Mouse (Mus musculus): ENCODE data around the gene Ear14. TPM values are rescaled to one million over a fixed set of nuclear protein-coding genes. Genes with fewer than 3 reads are reported as not detected.
"Not testable (repeated sequence)": the region's sequence is repeated elsewhere in the genome, so short reads cannot be mapped to it uniquely, and the experiment has no call there.

Gene Ear14
- total RNA-seq (2021), result not detected
- long read RNA-seq, experiment 1, result 0 reads
- long read RNA-seq, experiment 2, result 0 reads

DNA sequence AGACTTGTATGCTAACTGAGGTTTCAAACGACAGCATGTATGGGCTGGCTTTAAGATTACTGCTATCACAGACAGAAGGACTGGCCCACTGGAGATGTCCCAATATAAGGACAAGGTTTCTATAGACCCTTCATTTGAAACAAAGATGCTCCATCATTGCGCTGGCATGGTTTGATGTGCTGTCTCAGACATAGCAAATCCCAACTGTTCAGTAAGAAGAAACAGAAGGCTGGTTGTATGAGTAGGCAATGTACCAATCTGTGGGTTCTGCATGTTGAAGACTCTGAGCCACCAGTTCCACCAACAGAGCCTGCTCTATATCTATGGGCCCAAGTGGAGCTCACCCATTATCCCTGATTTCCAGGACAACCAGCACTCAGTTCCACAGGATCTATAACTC is at the start of gene Ear14:
Ear14 (plus strand) TSS at position 277 of the 400 bp plus-strand sequence.
- no peak for DNase-seq (ENCODE audit: low spot score in 2 of 2)

DNA sequence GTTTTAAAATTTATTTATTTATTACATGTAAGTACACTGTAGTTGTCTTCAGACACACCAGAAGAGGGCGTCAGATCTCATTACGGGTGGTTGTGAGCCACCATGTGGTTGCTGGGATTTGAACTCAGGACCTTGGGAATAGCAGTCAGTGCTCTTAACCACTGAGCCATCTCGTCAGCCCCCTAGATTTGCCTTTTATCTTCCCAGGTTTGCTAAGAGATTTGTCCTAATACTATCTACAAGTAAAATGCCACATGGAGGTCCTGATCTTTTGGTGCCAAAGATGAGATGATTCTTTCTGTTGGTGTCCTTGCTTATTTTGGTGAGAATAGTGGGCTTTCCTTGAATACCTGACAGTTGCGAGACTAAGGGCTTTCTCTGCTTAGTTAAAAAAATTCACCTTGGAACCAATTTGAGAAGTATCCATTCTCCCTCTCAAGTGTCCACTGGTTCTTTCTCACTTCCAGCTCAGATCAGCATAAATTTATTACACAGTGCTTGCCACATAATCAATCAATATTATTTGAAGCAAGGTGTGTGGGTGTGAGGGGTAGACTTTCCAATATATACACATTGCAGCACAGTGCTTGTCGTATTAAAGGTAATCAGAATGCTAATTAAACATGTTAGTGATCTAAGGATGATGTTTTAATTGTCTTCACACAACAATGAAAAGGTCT is 47.0 kb upstream of the Ear14 start:
- DNase-seq (ENCODE audit: low spot score in 2 of 2), result no peak

DNA sequence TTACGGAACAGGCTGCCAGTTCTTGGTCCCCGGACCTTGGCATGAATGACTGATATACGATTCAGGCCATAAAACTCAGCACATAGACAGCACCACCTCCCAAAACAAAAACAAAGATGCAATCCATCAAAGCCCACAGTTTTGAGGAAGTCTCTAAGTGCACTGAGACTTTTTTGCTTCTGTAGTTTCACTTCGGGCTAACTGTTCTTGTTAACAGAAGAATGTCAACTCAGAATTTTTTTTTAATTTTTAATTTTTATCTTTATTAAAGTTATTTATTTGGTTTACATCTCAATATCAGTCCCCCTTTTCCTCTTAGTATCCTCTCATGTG is 46.5 kb upstream of the Ear14 start:
- no peak for DNase-seq (ENCODE audit: low spot score in 2 of 2)

DNA sequence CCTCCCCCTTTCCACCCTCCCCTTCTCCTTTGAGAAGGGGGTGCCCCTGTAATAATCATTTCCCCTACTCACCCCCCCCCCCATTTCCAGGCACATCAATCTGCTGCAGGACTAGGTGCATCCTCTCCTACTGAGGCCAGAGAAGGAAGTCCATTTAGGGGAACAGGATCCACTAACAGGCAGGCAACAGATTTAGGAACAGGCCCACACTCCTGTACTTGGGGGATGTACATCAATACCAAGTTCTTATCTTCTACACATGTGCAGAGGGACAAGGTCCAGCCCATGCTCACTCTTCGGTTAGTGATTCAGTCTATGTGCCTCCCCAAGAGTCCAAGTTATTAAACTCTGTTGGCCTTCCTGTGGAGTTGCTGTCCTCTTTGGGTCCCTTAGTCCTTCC is 46.1 kb upstream of the Ear14 start:
- DNase-seq (ENCODE audit: low spot score in 2 of 2), result no peak

DNA sequence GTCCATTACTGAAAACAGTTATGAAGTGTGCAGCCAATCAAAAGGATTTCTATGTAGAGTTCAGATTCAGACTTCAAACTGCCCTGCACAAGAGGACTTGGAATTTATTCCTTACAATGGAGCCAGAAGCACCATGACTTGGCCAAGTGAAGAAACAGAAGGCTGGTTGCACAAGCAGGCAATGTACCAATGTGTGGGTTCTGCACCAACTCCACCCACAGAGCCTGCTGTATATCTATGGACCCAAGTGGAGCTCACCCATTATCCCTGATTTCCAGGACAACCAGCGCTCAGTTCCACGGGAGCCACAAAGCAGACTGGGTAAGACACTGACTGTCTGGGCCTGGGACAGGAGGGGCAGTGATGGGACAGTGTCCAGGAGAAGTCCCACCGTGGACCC is 41.2 kb upstream of the Ear14 start, which contains the start of gene Rnase2b:
Rnase2b (plus strand) TSS at position 285 of the 400 bp plus-strand sequence.
- DNase-seq (ENCODE audit: low spot score in 2 of 2), result peak in 1 of 2 experiments; percentile 13

DNA sequence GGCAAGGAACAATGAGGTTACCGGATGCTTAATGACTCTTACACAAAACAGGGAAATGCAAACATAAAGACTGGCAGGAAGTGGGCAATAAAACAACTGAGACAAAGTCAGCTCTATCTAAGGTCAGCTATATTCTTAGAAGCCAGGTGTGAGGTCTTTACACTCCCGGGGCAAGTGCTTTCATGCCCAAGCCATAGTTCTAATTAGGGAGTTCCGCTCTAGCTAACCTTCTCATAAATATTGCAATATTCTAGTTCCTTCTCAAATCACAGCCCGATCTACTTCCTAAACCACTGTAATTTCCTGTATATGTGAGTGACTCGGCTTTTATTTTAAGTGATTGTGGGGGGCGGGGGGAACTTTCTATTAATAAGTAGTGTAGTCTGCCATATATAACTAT is 39.9 kb upstream of the Ear14 start:
- DNase-seq (ENCODE audit: low spot score in 2 of 2), result not testable (repeated sequence)

DNA sequence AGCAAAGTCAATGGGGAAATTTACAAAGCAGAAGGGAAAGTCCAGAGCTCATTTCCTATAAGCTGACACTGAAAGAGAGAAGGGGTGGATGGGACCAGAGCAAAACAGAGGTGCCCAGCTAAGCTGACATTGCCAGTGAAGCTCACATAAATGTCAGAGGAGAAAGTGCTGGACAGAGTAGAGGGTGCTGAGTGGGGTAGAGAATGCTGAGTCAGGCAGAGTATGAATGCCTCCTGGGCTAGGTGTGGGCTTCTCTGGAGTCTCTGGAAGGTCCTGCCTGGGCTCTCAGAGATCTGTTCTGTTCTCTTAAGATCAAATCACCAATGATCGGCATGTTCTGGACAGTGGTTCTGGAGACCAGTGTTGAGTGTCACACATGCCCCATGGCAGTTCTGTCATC is 37.8 kb upstream of the Ear14 start:
- DNase-seq (ENCODE audit: low spot score in 2 of 2), result no peak

DNA sequence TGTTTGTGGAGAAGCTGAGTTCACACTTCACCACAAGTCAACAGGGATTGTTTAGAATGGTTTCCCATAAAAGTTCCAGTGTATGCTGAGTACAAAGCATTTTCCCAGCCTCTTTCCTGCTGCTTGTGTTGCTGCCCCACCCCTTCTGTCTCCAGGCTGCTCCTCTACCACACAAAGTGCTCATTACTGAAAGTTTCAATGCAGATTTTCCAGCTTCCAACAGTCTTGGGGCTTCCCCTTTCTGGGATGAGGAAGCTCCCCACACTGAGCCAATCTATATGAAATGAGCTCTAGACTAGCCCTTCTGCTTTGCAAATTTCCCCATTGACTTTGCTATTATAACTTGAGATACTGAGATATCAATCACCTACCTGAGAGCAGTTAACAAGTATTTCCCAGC is 37.1 kb upstream of the Ear14 start:
- DNase-seq (ENCODE audit: low spot score in 2 of 2), result no peak

DNA sequence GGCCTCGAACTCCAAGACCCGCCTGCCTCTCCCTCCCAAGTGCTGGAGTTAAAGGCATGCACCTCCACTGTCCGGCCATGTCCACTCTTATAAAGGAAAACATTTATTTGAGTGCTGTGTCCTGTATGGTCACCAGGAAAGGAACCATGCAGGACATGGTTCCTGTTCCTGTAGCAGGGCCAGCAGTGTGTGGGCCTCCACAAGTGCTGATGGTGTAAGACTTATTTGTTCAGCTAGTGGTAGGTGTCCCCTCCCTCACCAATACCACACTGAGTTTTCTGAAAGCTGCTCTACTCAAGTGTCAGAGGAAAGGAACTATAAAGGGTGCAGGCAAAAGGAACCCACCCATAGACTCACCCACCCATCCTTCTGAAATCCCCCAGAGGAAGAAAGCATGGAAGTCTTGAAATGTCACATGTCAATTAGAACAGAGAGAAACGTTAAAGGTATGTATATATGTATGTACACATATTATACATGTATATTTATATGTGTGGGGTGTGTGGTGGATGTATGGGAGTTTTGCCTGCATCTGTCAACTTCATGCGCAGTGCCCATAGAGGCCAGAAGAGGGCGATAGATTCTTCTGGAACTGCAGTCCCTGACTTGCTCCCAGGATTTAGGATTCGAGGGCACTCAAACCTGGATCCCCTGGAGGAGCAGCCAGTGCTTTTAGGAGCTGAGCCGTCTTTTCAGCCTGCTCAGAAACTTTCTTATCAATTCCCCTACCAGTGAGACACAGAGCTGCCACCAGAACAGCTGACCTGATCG is 30.9 kb upstream of the Ear14 start:
- peak; percentile 23 to 36 for DNase-seq (ENCODE audit: low spot score in 2 of 2)

DNA sequence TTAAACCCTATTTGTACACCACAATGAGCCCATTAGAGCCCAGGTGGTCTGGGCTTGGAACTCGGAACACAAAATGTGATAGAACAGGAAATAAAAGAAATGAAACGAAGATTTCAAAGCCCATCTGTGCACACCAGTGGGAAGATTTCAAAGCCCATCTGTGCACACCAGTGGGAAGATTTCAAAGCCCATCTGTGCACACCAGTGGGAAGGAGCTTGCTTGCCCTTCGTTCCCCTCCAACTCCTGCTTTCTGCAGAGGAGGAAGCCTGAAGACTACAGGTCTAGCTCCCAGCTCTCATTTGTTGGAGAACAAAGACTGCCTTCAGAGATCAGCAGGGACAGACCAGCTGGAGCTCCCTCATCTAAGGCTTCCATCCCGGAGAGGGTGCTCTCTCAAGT is 30.2 kb upstream of the Ear14 start:
- DNase-seq (ENCODE audit: low spot score in 2 of 2), result peak in 1 of 2 experiments; percentile 3

DNA sequence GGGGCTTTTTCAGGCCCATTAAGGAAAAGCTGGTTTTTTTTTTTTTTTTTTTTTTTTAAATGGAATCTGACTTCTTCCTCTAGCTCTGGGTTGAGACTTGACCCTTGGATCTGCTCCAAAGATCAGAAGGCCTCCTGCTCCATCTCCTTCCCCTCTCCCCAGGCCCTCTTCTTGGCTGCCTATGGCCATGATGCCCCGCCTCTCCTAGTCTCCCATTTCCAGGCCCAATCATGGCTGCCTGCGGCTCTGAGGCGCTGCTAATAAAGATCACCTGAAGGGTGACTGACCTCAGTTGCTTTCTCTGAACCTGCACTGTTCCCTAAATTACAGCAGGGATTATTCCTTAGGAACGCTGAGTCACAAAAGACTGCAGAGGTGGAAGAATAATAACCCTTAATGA is 29.3 kb upstream of the Ear14 start:
- DNase-seq (ENCODE audit: low spot score in 2 of 2), result no peak

DNA sequence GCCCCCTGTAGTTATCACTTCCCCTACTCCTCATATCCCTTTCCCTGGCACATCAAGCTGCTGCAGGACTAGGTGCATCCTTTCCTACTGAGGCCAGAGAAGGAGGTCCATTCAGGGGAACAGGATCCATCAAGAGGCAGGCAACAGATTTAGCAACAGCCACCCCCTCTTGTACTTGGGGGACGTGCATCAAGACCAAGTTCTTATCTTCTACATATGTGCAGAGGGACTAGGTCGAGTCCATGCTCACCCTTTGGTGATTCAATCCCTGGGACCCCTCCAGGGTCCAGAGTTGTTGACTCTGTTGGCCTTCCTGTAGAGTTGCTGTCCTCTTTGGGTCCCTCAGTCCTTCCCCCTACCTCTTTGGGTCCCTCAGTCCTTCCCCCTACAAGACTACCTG is 22.1 kb upstream of the Ear14 start:
- DNase-seq (ENCODE audit: low spot score in 2 of 2), result not testable (repeated sequence)

DNA sequence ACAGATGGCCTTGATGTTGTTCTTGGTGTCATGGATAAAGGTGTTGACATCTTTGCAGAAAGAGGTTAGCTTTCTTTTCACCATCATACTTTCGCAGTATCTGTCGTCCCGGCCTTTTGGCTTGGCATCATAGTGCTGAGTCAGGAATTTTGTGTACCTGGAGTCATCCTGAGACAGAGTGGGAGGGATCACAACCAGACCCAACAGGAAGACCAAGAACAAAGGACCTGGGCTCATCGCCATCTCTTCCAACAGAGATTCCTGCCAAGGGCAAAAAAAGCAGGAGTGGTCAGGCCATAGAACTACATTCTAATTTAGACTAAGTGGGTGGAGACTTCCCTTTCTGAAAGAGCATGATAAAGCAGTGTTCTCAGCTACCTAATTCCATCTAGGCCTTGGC is 7.5 kb upstream of the Ear14 start:
- DNase-seq (ENCODE audit: low spot score in 2 of 2), result no peak

DNA sequence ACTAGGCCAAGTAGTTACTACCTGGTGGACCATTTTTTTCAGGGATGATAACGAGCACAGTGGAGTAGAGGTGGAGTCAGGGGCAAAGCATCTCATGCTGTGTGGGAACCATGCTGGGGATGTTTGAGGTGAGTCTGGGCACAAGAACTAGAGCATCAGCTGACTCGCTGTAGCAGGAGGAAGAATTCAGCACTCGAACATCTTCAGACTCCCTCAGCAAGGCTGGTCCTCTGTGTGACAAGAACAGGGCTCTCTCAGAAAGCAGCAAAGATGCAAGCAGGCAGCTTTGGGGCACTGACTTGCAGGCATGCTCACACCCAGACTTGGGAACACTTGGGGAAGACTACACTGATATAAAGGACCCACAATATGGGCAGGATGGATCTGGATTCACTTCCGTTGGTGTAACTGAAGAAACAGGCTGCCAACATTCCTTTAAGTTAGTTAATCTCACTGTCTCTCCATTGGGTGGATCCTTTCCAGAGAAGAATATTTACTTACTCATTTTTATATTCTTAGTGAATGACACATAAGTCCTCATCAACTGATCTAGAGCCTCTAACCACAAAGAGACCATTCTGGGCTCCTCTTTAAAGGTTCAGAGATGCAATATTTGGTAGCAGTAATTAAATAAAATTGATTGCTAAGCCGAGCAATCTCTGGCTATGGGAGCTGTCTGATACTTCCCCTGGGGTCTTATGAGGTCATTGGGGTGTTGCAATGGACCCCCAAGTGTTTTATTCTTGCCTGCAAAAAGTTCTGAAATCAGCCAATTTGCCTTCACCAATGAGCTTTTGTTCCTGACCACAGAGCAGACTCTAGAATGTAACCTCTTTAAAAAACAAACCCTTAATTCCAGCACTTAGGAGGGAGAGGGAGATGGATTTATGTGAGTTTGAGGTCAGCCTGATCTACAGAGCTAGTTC is 3.8 kb upstream of the Ear14 start, which contains the start of gene Ang2:
Ang2 (minus strand) TSS at position 51 of the 926 bp plus-strand sequence.
- DNase-seq (ENCODE audit: low spot score in 2 of 2), result no peak

DNA sequence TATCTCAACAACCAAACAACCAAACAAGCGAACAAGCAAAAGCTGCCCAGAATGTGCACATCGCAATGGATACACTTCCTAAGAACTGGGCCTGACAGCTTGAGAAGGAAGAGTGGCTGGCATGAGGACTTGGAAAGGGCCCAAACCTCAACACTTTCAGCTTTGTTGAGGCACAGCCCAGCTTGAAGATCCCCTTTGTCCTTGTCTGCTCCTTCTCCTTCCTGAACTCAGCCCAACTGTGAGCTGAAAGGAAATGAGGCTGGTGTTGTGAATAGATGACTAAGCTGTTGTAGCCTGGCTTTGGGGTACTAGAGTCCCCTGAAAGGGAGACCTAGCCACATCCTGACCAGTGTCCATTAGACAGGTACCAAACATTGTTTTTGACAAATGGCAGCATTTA is 3.1 kb upstream of the Ear14 start:
- DNase-seq (ENCODE audit: low spot score in 2 of 2), result no peak

DNA sequence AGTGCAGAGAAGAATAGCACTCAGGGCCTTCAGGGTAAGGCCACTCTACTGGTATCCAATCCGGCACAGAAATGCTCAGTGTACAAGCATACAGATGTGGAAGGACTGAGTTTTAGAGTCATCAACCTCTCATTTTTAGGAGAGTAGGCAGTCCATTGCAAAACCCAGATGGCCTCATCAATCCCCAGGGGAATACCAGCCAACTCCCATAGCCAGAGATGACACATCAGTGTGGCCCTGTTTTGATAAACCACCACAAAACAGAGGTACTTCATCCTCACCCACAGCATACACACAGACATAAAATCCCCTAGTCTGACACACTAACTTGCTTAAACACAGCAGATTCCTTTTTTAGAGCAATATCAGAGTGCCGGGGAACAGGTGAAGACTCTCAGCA is 2.7 kb upstream of the Ear14 start:
- no peak for DNase-seq (ENCODE audit: low spot score in 2 of 2)

DNA sequence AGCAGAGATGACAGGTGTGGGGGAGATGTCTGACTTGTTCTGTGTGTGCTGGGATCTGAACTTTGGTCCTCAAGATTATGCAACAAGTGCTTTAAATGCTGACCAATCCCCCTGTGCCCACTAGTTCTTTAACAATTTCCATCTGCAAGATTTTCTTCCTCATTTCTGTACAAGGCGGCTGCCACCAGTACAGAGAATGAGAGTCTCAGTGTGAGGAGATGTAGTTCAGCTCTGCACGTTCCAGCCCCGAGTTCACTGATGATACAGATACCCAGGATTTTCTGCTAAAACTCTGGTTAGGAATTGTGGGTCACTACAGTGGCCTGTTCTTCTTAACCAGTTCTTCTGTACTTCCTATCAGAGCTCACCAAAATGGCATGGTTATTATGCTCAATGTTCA is 16.9 kb downstream of the Ear14 start:
- not testable (repeated sequence) for DNase-seq (ENCODE audit: low spot score in 2 of 2)

DNA sequence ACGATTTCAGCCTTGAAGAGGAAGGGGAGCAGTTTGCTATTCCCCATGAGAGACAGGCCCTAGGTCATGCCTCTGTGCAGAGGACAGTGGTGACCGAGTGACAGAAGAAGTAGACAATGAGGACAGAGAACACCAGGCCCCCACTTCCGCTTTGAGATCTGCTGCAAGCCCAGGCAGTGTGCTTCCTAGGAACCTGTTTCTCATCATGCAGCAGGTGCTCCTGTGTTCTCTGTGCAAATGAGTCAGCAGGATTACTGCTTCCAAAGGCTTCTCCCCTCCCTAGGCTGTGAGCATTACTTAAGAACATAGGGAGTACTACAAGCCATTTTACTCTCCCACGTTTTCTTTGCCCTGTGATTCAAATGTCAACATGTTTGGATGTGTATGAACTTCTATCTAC is 26.5 kb downstream of the Ear14 start:
- not testable (repeated sequence) for DNase-seq (ENCODE audit: low spot score in 2 of 2)

DNA sequence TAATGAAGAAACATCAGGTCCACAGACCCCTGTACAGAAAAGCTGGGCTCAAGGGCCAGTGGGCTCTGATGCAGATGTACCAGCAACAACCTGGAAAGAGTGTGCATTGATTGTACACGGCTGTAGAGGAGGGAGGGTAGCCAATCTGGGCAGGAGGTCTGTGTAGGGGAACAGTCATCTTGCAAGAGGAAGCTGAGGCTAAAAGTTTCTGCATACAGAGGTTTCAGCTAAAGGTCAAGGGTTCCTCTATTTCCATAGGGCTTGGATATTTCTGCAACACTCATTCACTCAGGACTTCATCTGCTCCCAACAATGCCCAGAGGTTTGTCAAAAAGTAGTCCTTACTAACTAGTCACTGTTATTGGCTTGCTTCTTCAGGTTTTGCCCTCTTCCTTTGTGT is 34.3 kb downstream of the Ear14 start:
- not testable (repeated sequence) for DNase-seq (ENCODE audit: low spot score in 2 of 2)

DNA sequence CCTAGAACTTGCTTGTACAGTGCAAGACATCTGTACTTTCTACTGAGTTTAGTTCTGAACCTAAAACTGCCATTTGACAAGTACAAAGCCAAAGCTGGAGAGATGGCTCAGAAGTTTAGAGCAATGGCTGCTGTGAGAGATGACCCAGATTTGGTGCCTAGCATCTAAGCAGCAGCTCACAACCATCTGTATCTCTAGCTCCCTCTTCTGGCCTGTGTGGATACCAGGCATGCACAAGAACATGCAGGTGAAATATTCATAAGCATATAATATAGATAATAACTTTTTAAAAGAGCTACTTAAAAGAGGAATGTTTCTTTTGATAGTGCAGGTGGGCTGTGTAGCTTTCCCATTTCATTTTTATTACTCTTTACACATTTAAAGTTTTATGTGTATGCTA is 37.7 kb downstream of the Ear14 start:
- peak; percentile 34 to 48 for DNase-seq (ENCODE audit: low spot score in 2 of 2)

DNA sequence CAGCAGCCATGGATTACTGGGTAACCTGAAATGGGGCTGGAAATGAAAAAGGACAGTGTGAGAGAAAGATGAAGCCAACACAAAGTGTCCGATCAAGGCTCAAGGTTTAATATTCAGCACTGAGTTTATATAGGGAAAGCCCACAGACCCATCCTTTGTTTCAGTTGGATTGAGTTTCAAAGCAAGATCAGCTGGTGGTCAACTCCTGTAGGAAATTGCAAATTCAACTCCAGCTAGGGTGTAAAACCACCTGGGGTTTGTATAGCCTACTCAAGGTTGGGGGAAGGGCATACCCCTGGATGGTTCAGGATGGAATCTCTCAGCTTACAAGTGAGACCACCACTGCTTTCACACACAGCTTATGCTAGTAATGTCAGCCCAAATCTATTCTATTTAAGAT is 44.5 kb downstream of the Ear14 start:
- DNase-seq (ENCODE audit: low spot score in 2 of 2), result no peak

DNA sequence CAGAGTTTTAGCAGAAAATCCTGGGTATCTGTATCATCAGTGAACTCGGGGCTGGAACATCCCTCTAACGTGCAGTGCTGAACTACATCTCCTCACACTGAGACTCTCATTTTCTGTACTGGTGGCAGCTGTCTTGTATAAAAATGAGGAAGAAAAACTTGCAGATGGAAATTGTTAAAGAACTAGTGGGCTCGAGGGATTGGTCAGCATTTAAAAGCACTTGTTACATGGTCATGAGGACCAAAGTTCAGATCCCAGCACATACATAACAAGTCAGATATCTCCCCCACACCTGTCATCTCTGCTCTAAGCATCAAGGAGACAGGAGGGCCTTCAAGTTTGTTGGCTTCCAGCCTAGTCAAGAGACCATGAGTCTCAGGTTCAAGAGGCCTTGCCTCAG is 47.2 kb downstream of the Ear14 start:
- no peak for DNase-seq (ENCODE audit: low spot score in 2 of 2)
